11 mouse cellular contexts compared by ENCODE assay signal in the genomic region with DNA sequence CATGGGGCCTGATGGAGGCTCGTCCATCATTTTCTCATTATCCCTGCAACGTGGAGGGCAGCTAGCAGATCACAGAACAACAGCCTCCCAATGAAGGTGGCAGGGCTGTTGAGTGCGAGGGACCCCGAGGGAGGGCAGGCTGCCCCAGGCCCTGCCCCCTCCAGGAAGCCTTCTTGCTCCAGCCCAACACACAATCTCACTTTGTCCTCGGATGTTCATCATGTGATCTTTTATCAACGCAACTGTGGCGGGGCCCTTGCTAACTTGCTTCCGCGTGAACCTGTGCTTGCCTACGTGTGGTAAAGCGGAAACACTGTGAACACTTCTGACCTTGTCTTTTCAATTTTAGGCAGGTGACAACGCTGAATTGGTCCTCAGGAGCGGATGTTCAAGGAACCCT.
DNase-seq lines count a peak whose midpoint lies in the region; ATAC-seq and TF ChIP-seq lines count a peak whose summit lies in the region.
"Had no signal": no experiment of that assay in that cellular context is flagged by ENCODE, and none has a peak within 500 bp of the region (broad histone marks: within the 10 kb centered on the region; RNA-seq: fewer than 3 reads in every experiment).

No protein-coding gene starts in this region.

- peaks cover 8% of the 10 kb centered on the region for H3K4me1 ChIP-seq in lung, embryonic 14.5 days (ENCODE audit: insufficient read depth)
- peaks cover 50% of the 10 kb centered on the region for H3K4me1 ChIP-seq in limb, embryonic 10.5 days

- TF ChIP-seq CTCF in lung, embryonic 14.5 days (IDR thresholded peaks at IDR 0.05; ENCODE audit: low read depth) = no peak
- TF ChIP-seq CTCF in brain, embryonic 14.5 days (IDR thresholded peaks at IDR 0.05; ENCODE audit: borderline replicate concordance, extremely low read depth, insufficient read depth, insufficient read length) = no peak

- H3K4me2 ChIP-seq in lung, embryonic 14.5 days = no peak overlapping the region

- no peak for TF ChIP-seq POLR2A in brain, embryonic 14.5 days (IDR thresholded peaks at IDR 0.05; ENCODE audit: borderline replicate concordance, extremely low read depth, insufficient read depth, insufficient read length, poor library complexity, severe bottlenecking)

- no peak overlapping the region for H3K4me3 ChIP-seq in lung, embryonic 14.5 days (ENCODE audit: low read depth, low read length)
- H3K4me3 ChIP-seq in limb, embryonic 10.5 days = no peak overlapping the region
- H3K4me3 ChIP-seq: midbrain, embryonic 10.5 days had no signal

- 57% methylated on average over 13 of the region's 13 CpGs for WGBS in lung, embryonic 14.5 days
- WGBS in limb, embryonic 10.5 days = 63% methylated on average over 13 of the region's 13 CpGs

- H3K36me3 ChIP-seq in lung, embryonic 14.5 days (ENCODE audit: insufficient read depth) = peaks cover 28% of the 10 kb centered on the region
- peaks cover 37% of the 10 kb centered on the region for H3K36me3 ChIP-seq in limb, embryonic 10.5 days

- H3K27ac ChIP-seq in lung, embryonic 14.5 days (ENCODE audit: low read depth) = peak overlapping the region; percentile 86
- peak overlapping the region; percentile 84; the same call in 1 of the 2 replicates for H3K27ac ChIP-seq in limb, embryonic 10.5 days

- peak; percentile 86 for DNase-seq in heart, adult 11 months
- DNase-seq in heart, adult 9 months (ENCODE audit: low spot score in 2 of 2) = no peak
- DNase-seq in lung, embryonic 14.5 days = no peak
- no peak for DNase-seq in lung, adult 18-20 months
- DNase-seq in brain, embryonic 14.5 days (ENCODE audit: low read depth) = peak; percentile 36
- peak; percentile 41 for DNase-seq in limb, embryonic 10.5 days (ENCODE audit: low spot score)
- no peak for DNase-seq in thymus, postnatal 10 days (ENCODE audit: low spot score in 2 of 2)
- DNase-seq: cerebellum, postnatal 36 days; kidney, adult 2 months had no signal

- H3K9me3 ChIP-seq in lung, embryonic 14.5 days (ENCODE audit: low read depth, low read length) = no peaks in the 10 kb centered on the region
- H3K9me3 ChIP-seq in limb, embryonic 10.5 days (replicated peaks) = no peaks in the 10 kb centered on the region
- H3K9me3 ChIP-seq: midbrain, embryonic 10.5 days had no signal

- H3K9ac ChIP-seq in lung, embryonic 14.5 days = no peak overlapping the region

- ATAC-seq in lung, embryonic 14.5 days (ENCODE audit: insufficient read depth) = no peak
- ATAC-seq: CD4-positive, CD25-positive, alpha-beta regulatory T cell, adult 4 months had no signal

- H3K27me3 ChIP-seq in lung, embryonic 14.5 days (ENCODE audit: insufficient read depth, low read length) = no peaks in the 10 kb centered on the region
- H3K27me3 ChIP-seq in limb, embryonic 10.5 days (ENCODE audit: low read depth, poor library complexity, severe bottlenecking) = peaks cover 7% of the 10 kb centered on the region; the same call in 1 of the 2 replicates

Comparison
In these comparisons a context has a peak if more than half of its experiments do, and no peak if none do; other contexts are left out.
1. DNase-seq: peak in heart, adult 11 months (single experiment), brain, embryonic 14.5 days (single experiment) and limb, embryonic 10.5 days (single experiment); none in heart, adult 9 months (0 of 2), lung, embryonic 14.5 days (single experiment), lung, adult 18-20 months (0 of 2) and thymus, postnatal 10 days (0 of 2).